Mouse (Mus musculus) C2C12 (cell line): ENCODE measurements around the gene Brd2.

Experiments used
- CTCF ChIP-seq: IDR thresholded peaks from one replicate; pipeline ENCODE4 v1.5.1; 2011; ENCODE audit not compliant: control insufficient read depth, insufficient read depth, insufficient read length
- MAX ChIP-seq: IDR thresholded peaks from one replicate; pipeline ENCODE4 v1.6.1; 2011; ENCODE audit warnings: mild to moderate bottlenecking, control low read depth
- MYOG ChIP-seq: IDR thresholded peaks from one replicate; pipeline ENCODE4 v1.6.1; 2011; ENCODE audit not compliant: control insufficient read depth, insufficient read length; ENCODE audit errors: extremely low read depth

- no peak for TF ChIP-seq CTCF
- no peak for TF ChIP-seq MYOG
- TF ChIP-seq MAX = no peak
Measured at GRCm38 (mm10) chr17:34141448-34141847, 19.0 kb upstream of the Brd2 start.
